Mouse (Mus musculus): ENCODE results near the gene Zcchc13.

DNA sequence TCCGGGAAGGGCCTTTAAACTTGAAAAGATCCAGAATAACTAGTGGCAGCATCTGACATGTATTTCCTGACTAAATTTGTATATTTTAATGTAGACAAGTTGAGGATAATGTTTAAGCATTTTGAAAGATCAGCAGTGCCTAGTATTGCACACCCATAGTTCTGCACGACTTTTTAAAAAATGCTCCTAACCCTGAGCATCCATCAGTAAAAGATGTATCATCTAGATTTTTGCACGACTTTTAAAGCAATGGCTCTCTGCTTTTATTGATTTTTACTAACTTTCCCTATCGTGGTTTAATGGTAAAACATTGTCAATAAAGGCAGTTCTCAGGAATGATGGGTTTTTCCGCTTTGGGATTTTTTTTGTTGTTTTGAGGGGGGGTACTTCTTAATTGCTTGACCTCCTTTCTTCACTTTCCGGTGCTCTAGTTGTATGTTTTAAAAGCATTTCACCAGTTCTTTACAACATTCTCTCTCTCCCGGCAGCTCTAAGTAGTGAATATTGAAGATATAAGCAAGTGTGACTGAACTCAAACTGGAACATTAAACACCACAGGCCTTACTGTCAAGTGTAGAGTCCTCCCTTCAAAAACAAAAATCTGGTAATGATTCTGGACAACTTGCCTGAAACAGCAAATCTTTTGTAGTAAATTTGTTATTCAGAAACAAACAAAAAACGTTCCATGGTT is 12.8 kb upstream of the Zcchc13 start:
- TF ChIP-seq CTCF (IDR thresholded peaks at IDR 0.05; ENCODE audit: low read depth) (no peak), EP300 (optimal IDR thresholded peaks at IDR 0.05) (no peak)

Measured in stomach, postnatal 0 days (tissue).